ENCODE assay signal across 7 mouse cellular contexts in the genomic region with DNA sequence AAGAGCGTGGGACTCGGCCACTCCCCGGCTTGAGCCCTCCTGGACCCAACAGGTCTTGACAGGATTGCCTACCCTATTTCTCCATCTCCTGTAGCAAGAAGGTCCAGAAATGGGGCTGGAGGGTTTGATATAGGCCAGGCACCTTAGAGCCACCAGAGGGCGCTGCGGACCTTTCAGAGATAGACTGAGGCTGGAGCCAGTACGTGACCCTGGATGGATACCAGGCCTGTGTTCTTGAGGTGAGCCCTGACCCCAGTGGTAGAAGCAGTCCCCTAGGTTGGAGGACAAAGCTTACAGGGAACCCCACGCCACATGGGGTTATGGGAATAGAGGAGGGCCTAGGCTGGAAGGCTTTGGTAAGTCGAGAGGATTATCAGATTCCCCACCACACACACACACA. TPM values are rescaled to one million over a fixed set of nuclear protein-coding genes. Genes with fewer than 3 reads are reported as not detected.
A peak's percentile ranks its signal among the peaks of the same experiment; 100 is the strongest.
DNase-seq lines count a peak whose midpoint lies in the region; ATAC-seq and TF ChIP-seq lines count a peak whose summit lies in the region.

No protein-coding gene starts in this region.

- peak; percentile 48 for ATAC-seq in intestine, embryonic 16.5 days
- ATAC-seq in midbrain, embryonic 15.5 days (replicated peaks): peak; percentile 62

- H3K9me3 ChIP-seq in intestine, embryonic 16.5 days (ENCODE audit: control insufficient read depth, low read length): no peaks in the 10 kb centered on the region
- H3K9me3 ChIP-seq in midbrain, embryonic 15.5 days: no peaks in the 10 kb centered on the region

- peak overlapping the region; percentile 78 for H3K27ac ChIP-seq in gastrocnemius, adult 2 months
- H3K27ac ChIP-seq in intestine, embryonic 16.5 days (ENCODE audit: low read length): no peak overlapping the region
- no peak overlapping the region for H3K27ac ChIP-seq in midbrain, embryonic 15.5 days

- H3K9ac ChIP-seq in intestine, embryonic 16.5 days (ENCODE audit: low read depth, low read length): no peak overlapping the region
- no peak overlapping the region for H3K9ac ChIP-seq in midbrain, embryonic 15.5 days

- intact Hi-C loops in gastrocnemius, adult 2 months (cut with DNase I): loop anchor here (1.0 to 2.0 kb wide), 3 partner anchors 31 to 265 kb away; no protein-coding TSS in a partner anchor
- intact Hi-C loops in left cerebral cortex, postnatal 4 days (cut with DNase I): no loop called here

- peak; percentile 83 for DNase-seq in R1 (ENCODE audit: low read depth, low spot score)
- peak; percentile 90 for DNase-seq in cerebellum, adult 9-11 months
- DNase-seq in gastrocnemius, adult 2 months: peak; percentile 90
- peak; percentile 91 for DNase-seq in left cerebral cortex, postnatal 4 days
- peak; percentile 71 to 89 for DNase-seq in spleen, postnatal 10 days (ENCODE audit: low spot score in 2 of 2)

- H3K36me3 ChIP-seq in intestine, embryonic 16.5 days (ENCODE audit: control insufficient read depth, insufficient read depth, low read length): no peaks in the 10 kb centered on the region
- peaks cover 4% of the 10 kb centered on the region; the same call in 1 of the 2 replicates for H3K36me3 ChIP-seq in midbrain, embryonic 15.5 days (replicated peaks)

- H3K4me1 ChIP-seq in intestine, embryonic 16.5 days (ENCODE audit: control insufficient read depth, insufficient read depth, low read length): peaks cover 13% of the 10 kb centered on the region
- peaks cover 12% of the 10 kb centered on the region for H3K4me1 ChIP-seq in midbrain, embryonic 15.5 days

- no peaks in the 10 kb centered on the region for H3K27me3 ChIP-seq in intestine, embryonic 16.5 days (replicated peaks; ENCODE audit: control insufficient read depth, insufficient read depth, low read length)
- H3K27me3 ChIP-seq in midbrain, embryonic 15.5 days (replicated peaks): no peaks in the 10 kb centered on the region

- 18% methylated on average over 8 of the region's 8 CpGs for WGBS in intestine, embryonic 16.5 days
- WGBS in midbrain, embryonic 15.5 days: 17% methylated on average over 8 of the region's 8 CpGs

- TF ChIP-seq CTCF in gastrocnemius, adult 2 months (IDR thresholded peaks at IDR 0.05): no peak; the same call in 1 of the 2 replicates

- no peak overlapping the region for H3K4me2 ChIP-seq in intestine, embryonic 16.5 days (ENCODE audit: low read depth, low read length)
- no peak overlapping the region for H3K4me2 ChIP-seq in midbrain, embryonic 15.5 days

- no peak overlapping the region for H3K4me3 ChIP-seq in gastrocnemius, adult 2 months
- no peak overlapping the region for H3K4me3 ChIP-seq in intestine, embryonic 16.5 days (ENCODE audit: low read length)
- no peak overlapping the region for H3K4me3 ChIP-seq in midbrain, embryonic 15.5 days

RNA-seq across cellular contexts. Expression of gene Ykt6, which starts 40.5 kb away (rescaled TPM):
- total RNA-seq in gastrocnemius, adult 2 months (2021): 10 to 100 TPM; 37.0 to 46.7 TPM
- polyA plus RNA-seq in intestine, embryonic 16.5 days (2015; fragmentation: Nextera tagmentation; extraction: Ambion mirVana): 57.7 and 58.6 TPM in 2 replicates
- 100 to 1,000 TPM; 202 to 213 TPM for total RNA-seq in left cerebral cortex, postnatal 4 days (2021)
- 96.8 and 104 TPM in 2 replicates for polyA plus RNA-seq in midbrain, embryonic 15.5 days (2015; fragmentation: Nextera tagmentation; extraction: Ambion mirVana)

RNA-seq across cellular contexts. Expression of gene Gck, which starts 46.1 kb away (rescaled TPM):
- 1 to 10 TPM; 1.8 to 7.8 TPM for total RNA-seq in gastrocnemius, adult 2 months (2021)
- 2.4 and 2.9 TPM in 2 replicates for polyA plus RNA-seq in intestine, embryonic 16.5 days (2015; fragmentation: Nextera tagmentation; extraction: Ambion mirVana)
- total RNA-seq in left cerebral cortex, postnatal 4 days (2021): 1 to 10 TPM; 3.9 to 4.0 TPM
- polyA plus RNA-seq in midbrain, embryonic 15.5 days (2015; fragmentation: Nextera tagmentation; extraction: Ambion mirVana): 10.0 and 11.2 TPM in 2 replicates

Comparison
In these comparisons a context has a peak if more than half of its experiments do, and no peak if none do; other contexts are left out.
1. RNA of gene Ykt6, which starts 40.5 kb away (total RNA-seq): 202 to 213 TPM in left cerebral cortex, postnatal 4 days; 37.0 to 46.7 TPM in gastrocnemius, adult 2 months; every median in the first group is over 4 times any median in the second.
2. Peak in every context shown above with its lines, with median percentiles within 50 percentile points of each other: DNase-seq.